Mouse (Mus musculus) kidney, embryonic 14.5 days (tissue): ENCODE results near the gene Spsb1. TPM values are rescaled to one million over a fixed set of nuclear protein-coding genes. Genes with fewer than 3 reads are reported as not detected.

Experiments
- ATAC-seq: fragments of 200-750 bp; cut with Nextera tagmentation; 2 replicates; pipeline ENCODE4 v1.8.0; 2017; ENCODE audit warnings: moderate number of reproducible peaks, mild to moderate bottlenecking, moderate TSS enrichment, moderate library complexity; ENCODE audit not compliant: low FRiP score, low TSS enrichment
- H3K27ac ChIP-seq: fragments of 300-500 bp; sonication (generic); 2 replicates; pipeline ENCODE4 v1.5.1; 2014; ENCODE audit warnings: low read depth, mild to moderate bottlenecking, low read length, moderate library complexity, mixed read lengths
- H3K27me3 ChIP-seq: fragments of 300-500 bp; sonication (generic); 2 replicates; pipeline ENCODE4 v1.6.1; 2014; ENCODE audit warnings: mild to moderate bottlenecking, low read length; ENCODE audit not compliant: control insufficient read depth, insufficient read depth
- H3K36me3 ChIP-seq: fragments of 300-500 bp; sonication (generic); 2 replicates; pipeline ENCODE4 v1.6.1; 2014; ENCODE audit warnings: low read length, mixed read lengths; ENCODE audit not compliant: control insufficient read depth, insufficient read depth
- H3K4me1 ChIP-seq: fragments of 300-500 bp; sonication (generic); 2 replicates; pipeline ENCODE4 v1.6.1; 2014; ENCODE audit warnings: low read length, mixed read lengths; ENCODE audit not compliant: control insufficient read depth, insufficient read depth
- H3K4me2 ChIP-seq: fragments of 300-500 bp; sonication (generic); replicated peaks from 2 replicates; pipeline ENCODE4 v1.6.1; 2014; ENCODE audit warnings: low read depth, mild to moderate bottlenecking, low read length
- H3K4me3 ChIP-seq: fragments of 300-500 bp; sonication (generic); 2 replicates; pipeline ENCODE4 v1.5.1; 2014; ENCODE audit warnings: mild to moderate bottlenecking, low read length
- H3K9ac ChIP-seq: fragments of 300-500 bp; sonication (generic); 2 replicates; pipeline ENCODE4 v1.6.1; 2014; ENCODE audit warnings: low read depth, mild to moderate bottlenecking, low read length, moderate library complexity
- H3K9me3 ChIP-seq: fragments of 300-500 bp; sonication (generic); 2 replicates; pipeline ENCODE4 v1.6.1; 2016; ENCODE audit warnings: low read length; ENCODE audit not compliant: control insufficient read depth
- WGBS: fragments of 180-500 bp; shearing (Covaris S2); extraction: QIAGEN DNeasy Blood & Tissue Kit; methylation state at CpG from one replicate; pipeline ENCODE4 v1.1.7; 2014; 5-methylcytosine and 5-hydroxymethylcytosine counted together
- polyA plus RNA-seq: library from polyadenylated mRNA; unstranded; fragments of >200 nt; fragmentation: Nextera tagmentation; extraction: Ambion mirVana; gene quantifications from 2 replicates; pipeline ENCODE4 v1.2.1, GENCODE M21; 2014

The Spsb1 gene
- 8.0 and 9.6 TPM in 2 replicates for polyA plus RNA-seq

DNA sequence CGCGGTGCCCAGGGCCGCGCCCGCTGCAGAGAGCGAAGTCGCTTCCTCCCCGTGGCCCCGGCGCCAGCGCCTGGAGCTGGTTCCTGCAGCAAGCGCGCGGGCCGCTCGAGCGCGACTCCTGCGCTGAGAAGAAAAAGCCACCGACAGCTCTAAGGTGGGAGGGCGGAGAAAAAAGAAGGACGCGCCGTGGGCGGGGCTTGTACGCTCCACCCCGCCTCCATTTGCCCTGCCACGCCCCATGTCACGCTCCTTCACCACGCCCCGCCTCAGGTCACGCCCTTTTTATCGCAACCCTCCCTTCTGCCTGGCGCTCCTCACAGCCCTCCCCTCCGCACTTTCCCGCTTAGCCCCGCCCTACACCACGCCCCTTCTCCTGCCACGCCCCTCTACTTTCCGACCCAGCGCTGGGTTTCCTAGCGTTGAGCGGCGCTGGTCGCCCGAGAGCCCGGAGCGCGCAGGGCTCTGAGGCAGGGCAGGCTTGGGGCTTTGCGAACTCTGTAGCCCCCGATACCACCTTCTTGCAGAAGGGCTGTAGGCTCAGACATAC, at the start of gene Spsb1:
TSS of gene Spsb1 (minus strand) at position 151 of the 547 bp plus-strand sequence.
- H3K9ac ChIP-seq: peak within 1 kb of the TSS; percentile 80
- H3K27me3 ChIP-seq: no peaks in the 10 kb centered on the region
- H3K9me3 ChIP-seq: no peaks in the 10 kb centered on the region
- peaks cover 9% of the 10 kb centered on the region for H3K4me1 ChIP-seq
- peak within 1 kb of the TSS; percentile 95 for H3K4me2 ChIP-seq
- ATAC-seq: peak; percentile 88
- H3K36me3 ChIP-seq: no peaks in the 10 kb centered on the region
- H3K4me3 ChIP-seq: peak within 1 kb of the TSS; percentile 72
- WGBS: under 1% methylated on average over 48 of the region's 51 CpGs
- no peak within 1 kb of the TSS for H3K27ac ChIP-seq

- Histone ChIP-seq H3K9me3 (peaks cover 8% of the 10 kb centered on the region; the same call in 1 of the 2 replicates), H3K4me2 (no peak overlapping the region), H3K9ac (no peak overlapping the region), H3K36me3 (peaks cover 2% of the 10 kb centered on the region; the same call in 1 of the 2 replicates), H3K4me1 (peaks cover 66% of the 10 kb centered on the region), H3K27me3 (no peaks in the 10 kb centered on the region), H3K27ac (peak overlapping the region; percentile 25; the same call in 1 of the 2 replicates), H3K4me3 (no peak overlapping the region)
- 39% methylated on average over 4 of the region's 4 CpGs for WGBS
- no peak for ATAC-seq
Measured at GRCm38 (mm10) chr4:150003641-150004040, 48.8 kb upstream of the Spsb1 start.

GRCm38 (mm10) chr4:150003021-150003580, 48.3 kb upstream of the Spsb1 start:
- ATAC-seq: peak; percentile 26; the same call in 1 of the 2 replicates
- 21% methylated on average over 7 of the region's 7 CpGs for WGBS
- peak overlapping the region; percentile 25; the same call in 1 of the 2 replicates for H3K27ac ChIP-seq
- peaks cover 8% of the 10 kb centered on the region; the same call in 1 of the 2 replicates for H3K9me3 ChIP-seq
- H3K4me3 ChIP-seq: no peak overlapping the region
- H3K27me3 ChIP-seq: no peaks in the 10 kb centered on the region
- H3K9ac ChIP-seq: no peak overlapping the region
- H3K36me3 ChIP-seq: peaks cover 2% of the 10 kb centered on the region; the same call in 1 of the 2 replicates
- peaks cover 66% of the 10 kb centered on the region for H3K4me1 ChIP-seq
- no peak overlapping the region for H3K4me2 ChIP-seq

- no peaks in the 10 kb centered on the region for H3K27me3 ChIP-seq
- ATAC-seq: 0 out of 2 replicates have a peak, but pooled peaks have one; percentile 3
- no peak overlapping the region for H3K4me2 ChIP-seq
- 62% methylated on average over 12 of the region's 12 CpGs for WGBS
- no peak overlapping the region for H3K4me3 ChIP-seq
- H3K36me3 ChIP-seq: peaks cover 2% of the 10 kb centered on the region; the same call in 1 of the 2 replicates
- H3K27ac ChIP-seq: peak overlapping the region; percentile 55; the same call in 1 of the 2 replicates
- H3K4me1 ChIP-seq: peaks cover 60% of the 10 kb centered on the region
- peaks cover 8% of the 10 kb centered on the region; the same call in 1 of the 2 replicates for H3K9me3 ChIP-seq
- H3K9ac ChIP-seq: 0 out of 2 replicates have a peak overlapping the region, but pooled peaks have one; percentile 28
Measured at GRCm38 (mm10) chr4:150002021-150002528, 47.2 kb upstream of the Spsb1 start.

DNA sequence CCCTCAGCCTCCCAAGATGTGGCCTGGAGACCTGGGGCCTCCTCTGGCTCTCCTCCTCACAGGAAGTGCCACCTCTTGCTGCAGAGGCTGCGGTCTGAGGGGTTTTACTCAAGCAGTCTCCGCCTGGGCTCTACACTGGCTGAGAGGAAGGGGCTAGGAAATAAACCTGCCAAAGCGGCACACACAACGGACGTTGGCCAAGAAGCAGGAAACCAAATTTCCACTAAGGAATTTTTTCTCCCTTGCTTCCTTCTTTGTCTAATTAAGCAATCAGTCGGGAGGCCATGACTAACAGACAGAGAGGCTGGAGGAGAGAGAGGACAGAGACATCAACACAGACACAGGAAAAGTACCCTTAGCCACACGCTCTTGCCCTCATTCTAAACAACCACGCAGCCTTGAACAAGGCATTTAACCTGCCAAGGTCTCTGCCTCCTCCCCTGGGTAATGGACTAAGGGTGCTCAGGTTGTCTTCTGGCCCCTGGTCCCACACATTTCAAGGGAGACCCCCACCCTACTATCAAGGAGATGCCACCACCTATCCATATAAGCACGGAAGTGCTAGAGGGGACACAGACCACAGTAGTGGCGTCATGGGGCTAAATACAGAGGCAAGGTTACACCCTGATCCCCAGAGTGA, 46.5 kb upstream of the Spsb1 start:
- 50% methylated on average over 10 of the region's 10 CpGs for WGBS
- peak overlapping the region; percentile 62; the same call in 1 of the 2 replicates for H3K27ac ChIP-seq
- peaks cover 2% of the 10 kb centered on the region; the same call in 1 of the 2 replicates for H3K36me3 ChIP-seq
- ATAC-seq: no peak
- H3K4me3 ChIP-seq: no peak overlapping the region
- peaks cover 60% of the 10 kb centered on the region for H3K4me1 ChIP-seq
- peaks cover 8% of the 10 kb centered on the region; the same call in 1 of the 2 replicates for H3K9me3 ChIP-seq
- no peak overlapping the region for H3K4me2 ChIP-seq
- H3K9ac ChIP-seq: no peak overlapping the region
- no peaks in the 10 kb centered on the region for H3K27me3 ChIP-seq

GRCm38 (mm10) chr4:149999931-150000555, 45.2 kb upstream of the Spsb1 start:
- Histone ChIP-seq H3K4me2 (no peak overlapping the region), H3K27ac (no peak overlapping the region), H3K4me1 (peaks cover 63% of the 10 kb centered on the region), H3K36me3 (no peaks in the 10 kb centered on the region), H3K9me3 (0 out of 2 replicates have a peak, but pooled peaks cover 3% of the 10 kb centered on the region), H3K27me3 (no peaks in the 10 kb centered on the region), H3K4me3 (no peak overlapping the region), H3K9ac (no peak overlapping the region)
- 80% methylated on average over 15 of the region's 15 CpGs for WGBS
- no peak for ATAC-seq

GRCm38 (mm10) chr4:149999510-149999900, 44.7 kb upstream of the Spsb1 start:
- Histone ChIP-seq H3K9ac (no peak overlapping the region), H3K36me3 (no peaks in the 10 kb centered on the region), H3K9me3 (no peaks in the 10 kb centered on the region), H3K4me2 (no peak overlapping the region), H3K27me3 (no peaks in the 10 kb centered on the region), H3K4me1 (peaks cover 63% of the 10 kb centered on the region), H3K27ac (no peak overlapping the region), H3K4me3 (no peak overlapping the region)
- WGBS: 75% methylated on average over 9 of the region's 9 CpGs
- ATAC-seq: no peak

GRCm38 (mm10) chr4:149998786-149999509, 44.1 kb upstream of the Spsb1 start:
- no peak for ATAC-seq
- Histone ChIP-seq H3K4me2 (no peak overlapping the region), H3K4me3 (no peak overlapping the region), H3K27me3 (no peaks in the 10 kb centered on the region), H3K27ac (no peak overlapping the region), H3K36me3 (no peaks in the 10 kb centered on the region), H3K4me1 (peaks cover 60% of the 10 kb centered on the region), H3K9me3 (no peaks in the 10 kb centered on the region), H3K9ac (no peak overlapping the region)
- 83% methylated on average over 14 of the region's 14 CpGs for WGBS
